In the genomic region with DNA sequence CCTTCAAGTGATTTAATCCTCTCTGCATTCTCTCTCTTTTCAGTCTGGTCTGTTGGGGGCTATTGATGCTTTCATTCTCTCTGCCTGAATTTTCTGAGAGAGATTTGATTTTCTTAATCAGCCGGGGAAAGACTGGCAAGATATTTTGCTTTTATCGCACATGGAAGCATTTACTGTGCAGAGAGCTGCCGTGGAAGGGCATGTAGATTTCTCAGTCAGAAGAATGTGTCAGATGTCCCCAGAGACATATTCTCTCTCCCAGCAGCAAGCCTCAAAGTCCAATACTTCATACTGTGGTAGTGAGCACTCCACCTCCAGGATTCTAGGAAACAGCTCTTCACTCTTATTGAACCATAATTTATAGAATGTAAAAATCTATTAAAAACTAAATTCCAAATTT, we compare ENCODE assay signal across 11 mouse cellular contexts.
"Had no signal": no experiment of that assay in that cellular context is flagged by ENCODE, and none has a peak within 500 bp of the region (broad histone marks: within the 10 kb centered on the region; RNA-seq: fewer than 3 reads in every experiment).

No protein-coding gene starts in this region.

- H3K9me3 ChIP-seq: limb, embryonic 12.5 days; neural tube, embryonic 13.5 days had no signal

- H3K4me1 ChIP-seq: limb, embryonic 12.5 days; neural tube, embryonic 13.5 days had no signal

- H3K4me3 ChIP-seq: layer of hippocampus, adult 2 months; limb, embryonic 12.5 days; neural tube, embryonic 13.5 days had no signal

- H3K36me3 ChIP-seq: limb, embryonic 12.5 days; neural tube, embryonic 13.5 days had no signal

- DNase-seq: kidney, adult 18-20 months; kidney, postnatal 10 days; kidney, postnatal 4 days; lung, adult 18-20 months; lung, postnatal 36 days; right cerebral cortex, postnatal 14 days; thymus, postnatal 36 days had no signal

- H3K27me3 ChIP-seq: limb, embryonic 12.5 days; neural tube, embryonic 13.5 days had no signal

- H3K4me2 ChIP-seq: limb, embryonic 12.5 days; neural tube, embryonic 13.5 days had no signal

- H3K27ac ChIP-seq: layer of hippocampus, adult 2 months; limb, embryonic 12.5 days; liver, embryonic 14.5 days; neural tube, embryonic 13.5 days had no signal

- H3K9ac ChIP-seq: limb, embryonic 12.5 days; liver, embryonic 14.5 days; neural tube, embryonic 13.5 days had no signal
